Mouse (Mus musculus): ENCODE measurements around the gene Ank. TPM values are rescaled to one million over a fixed set of nuclear protein-coding genes. Genes with fewer than 3 reads are reported as not detected.

Gene Ank
- polyA plus RNA-seq, 1 experiment from 2014 or later: 5.9 TPM

DNA sequence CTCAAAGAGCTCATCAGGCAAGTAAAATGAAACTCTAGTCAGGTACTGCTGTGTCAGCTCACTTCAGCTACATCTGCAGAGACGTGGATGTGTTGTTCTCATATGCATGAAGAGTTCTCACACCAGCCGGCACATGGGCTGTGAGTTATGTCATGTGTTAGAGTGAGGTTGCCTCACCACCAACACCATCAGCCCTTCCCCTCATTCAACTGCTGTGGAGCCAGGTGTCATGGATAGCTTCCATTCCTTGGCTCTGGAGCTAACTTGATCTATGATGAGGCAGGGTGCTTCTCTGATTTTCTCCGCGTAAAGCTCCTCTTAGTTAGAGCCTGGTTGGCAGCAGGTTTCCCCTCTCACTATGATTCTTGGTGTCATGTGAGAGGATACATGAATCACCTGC is 103.9 kb downstream of the Ank start:
- 85% methylated on average over 4 of the region's 4 CpGs for WGBS
- Histone ChIP-seq H3K4me2 (ENCODE audit: low read depth, low read length) (no peak overlapping the region), H3K9ac (ENCODE audit: low read depth, low read length) (no peak overlapping the region), H3K27ac (ENCODE audit: low read length) (no peak overlapping the region), H3K9me3 (ENCODE audit: control insufficient read depth, low read length) (no peaks in the 10 kb centered on the region), H3K4me3 (ENCODE audit: low read length) (no peak overlapping the region), H3K36me3 (ENCODE audit: control insufficient read depth, insufficient read depth, low read length) (peaks cover 8% of the 10 kb centered on the region; the same call in 1 of the 2 replicates), H3K4me1 (ENCODE audit: control insufficient read depth, insufficient read depth, low read length) (no peaks in the 10 kb centered on the region), H3K27me3 (replicated peaks; ENCODE audit: control insufficient read depth, insufficient read depth, low read length) (no peaks in the 10 kb centered on the region)
- no peak for ATAC-seq

DNA sequence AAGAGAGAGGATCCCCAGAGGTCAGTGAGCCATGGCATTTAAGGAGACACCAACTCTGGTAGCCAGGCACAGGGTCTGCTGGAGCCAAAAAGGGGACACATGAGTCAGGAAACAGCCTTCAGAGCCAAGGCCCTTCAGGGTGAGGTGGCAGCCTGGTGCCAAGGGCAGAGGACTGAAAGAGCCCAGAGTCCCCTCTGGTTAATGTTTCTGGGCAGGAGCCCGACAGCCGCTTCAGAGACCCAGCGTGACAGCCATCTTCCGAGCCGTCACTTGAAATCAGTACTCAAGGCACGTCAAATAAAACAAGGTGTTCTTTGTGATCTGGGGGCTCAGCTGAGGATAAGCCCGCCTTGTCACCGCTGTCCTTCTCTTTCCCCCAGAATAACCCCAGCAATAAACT is 104.7 kb downstream of the Ank start:
- H3K4me1 ChIP-seq (ENCODE audit: control insufficient read depth, insufficient read depth, low read length): no peaks in the 10 kb centered on the region
- no peak overlapping the region for H3K27ac ChIP-seq (ENCODE audit: low read length)
- ATAC-seq: no peak
- H3K9me3 ChIP-seq (ENCODE audit: control insufficient read depth, low read length): no peaks in the 10 kb centered on the region
- 76% methylated on average over 8 of the region's 8 CpGs for WGBS
- H3K27me3 ChIP-seq (replicated peaks; ENCODE audit: control insufficient read depth, insufficient read depth, low read length): no peaks in the 10 kb centered on the region
- no peak overlapping the region for H3K4me2 ChIP-seq (ENCODE audit: low read depth, low read length)
- H3K36me3 ChIP-seq (ENCODE audit: control insufficient read depth, insufficient read depth, low read length): peaks cover 8% of the 10 kb centered on the region; the same call in 1 of the 2 replicates
- no peak overlapping the region for H3K9ac ChIP-seq (ENCODE audit: low read depth, low read length)
- H3K4me3 ChIP-seq (ENCODE audit: low read length): no peak overlapping the region

DNA sequence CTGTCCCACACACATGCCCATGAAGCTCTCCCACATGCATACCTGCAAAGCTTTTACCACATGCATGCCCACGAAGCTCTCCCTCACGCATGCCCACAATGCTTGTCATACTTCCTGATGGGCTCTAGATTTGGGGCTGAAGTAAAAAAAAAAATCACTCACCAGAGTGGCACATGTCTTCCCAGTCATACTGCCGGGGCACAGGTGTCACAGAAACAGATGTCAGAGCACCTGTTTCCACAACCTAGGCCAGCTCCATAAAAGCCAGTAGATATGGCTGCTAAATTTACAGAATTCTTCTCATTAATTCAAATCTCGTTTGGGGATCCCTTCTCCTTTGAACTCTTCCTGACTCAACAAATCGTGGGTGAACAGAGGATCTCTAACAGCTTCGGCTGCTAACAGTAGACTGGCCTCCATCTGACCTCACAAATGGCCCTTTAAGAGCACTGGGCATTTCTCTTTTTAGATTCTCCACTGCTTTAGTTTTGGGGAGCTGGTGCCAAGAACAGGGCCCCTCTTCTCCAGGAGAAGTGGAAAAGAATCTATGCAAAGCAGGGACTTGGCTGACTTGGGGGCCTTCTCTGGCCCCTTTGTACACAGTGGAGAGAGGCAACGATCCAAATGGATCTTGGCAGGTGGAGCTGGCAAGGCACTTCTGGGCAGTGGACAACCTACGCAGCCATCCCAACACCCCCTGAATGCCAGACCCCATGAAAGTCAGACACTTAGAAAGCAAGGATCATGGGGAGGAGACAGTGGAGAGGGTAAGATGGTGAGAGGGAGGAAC is 108.7 kb downstream of the Ank start:
- H3K4me2 ChIP-seq (ENCODE audit: low read depth, low read length): no peak overlapping the region
- H3K4me3 ChIP-seq (ENCODE audit: low read length): no peak overlapping the region
- WGBS: 81% methylated on average over 8 of the region's 8 CpGs
- H3K36me3 ChIP-seq (ENCODE audit: control insufficient read depth, insufficient read depth, low read length): no peaks in the 10 kb centered on the region
- H3K9ac ChIP-seq (ENCODE audit: low read depth, low read length): no peak overlapping the region
- H3K27ac ChIP-seq (ENCODE audit: low read length): no peak overlapping the region
- no peaks in the 10 kb centered on the region for H3K4me1 ChIP-seq (ENCODE audit: control insufficient read depth, insufficient read depth, low read length)
- no peaks in the 10 kb centered on the region for H3K9me3 ChIP-seq (ENCODE audit: control insufficient read depth, low read length)
- ATAC-seq: no peak
- H3K27me3 ChIP-seq (replicated peaks; ENCODE audit: control insufficient read depth, insufficient read depth, low read length): no peaks in the 10 kb centered on the region

DNA sequence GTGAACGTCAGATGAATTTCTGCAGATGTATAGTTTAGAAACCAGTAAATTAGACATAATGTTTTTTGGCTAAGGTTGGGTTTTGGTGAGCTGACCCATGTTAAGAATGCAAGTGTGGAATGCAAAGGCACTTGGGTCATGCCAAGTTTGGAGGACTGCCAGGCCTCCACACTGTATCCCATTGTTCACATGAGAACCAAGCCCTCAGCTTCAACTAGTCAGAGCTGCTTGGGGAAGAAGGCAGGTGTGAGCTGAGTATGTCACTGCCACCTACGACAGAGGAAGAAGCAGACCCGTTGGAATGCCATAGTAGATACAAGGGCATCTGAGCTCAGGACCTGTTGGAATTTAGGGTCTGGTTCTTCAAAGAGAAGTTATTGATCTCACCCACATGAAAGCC is 109.5 kb downstream of the Ank start:
- no peak overlapping the region for H3K9ac ChIP-seq (ENCODE audit: low read depth, low read length)
- H3K4me2 ChIP-seq (ENCODE audit: low read depth, low read length): no peak overlapping the region
- WGBS: 76% methylated on average over 3 of the region's 3 CpGs
- no peaks in the 10 kb centered on the region for H3K9me3 ChIP-seq (ENCODE audit: control insufficient read depth, low read length)
- H3K36me3 ChIP-seq (ENCODE audit: control insufficient read depth, insufficient read depth, low read length): no peaks in the 10 kb centered on the region
- no peaks in the 10 kb centered on the region for H3K27me3 ChIP-seq (replicated peaks; ENCODE audit: control insufficient read depth, insufficient read depth, low read length)
- no peak overlapping the region for H3K4me3 ChIP-seq (ENCODE audit: low read length)
- no peak overlapping the region for H3K27ac ChIP-seq (ENCODE audit: low read length)
- H3K4me1 ChIP-seq (ENCODE audit: control insufficient read depth, insufficient read depth, low read length): no peaks in the 10 kb centered on the region
- no peak for ATAC-seq

DNA sequence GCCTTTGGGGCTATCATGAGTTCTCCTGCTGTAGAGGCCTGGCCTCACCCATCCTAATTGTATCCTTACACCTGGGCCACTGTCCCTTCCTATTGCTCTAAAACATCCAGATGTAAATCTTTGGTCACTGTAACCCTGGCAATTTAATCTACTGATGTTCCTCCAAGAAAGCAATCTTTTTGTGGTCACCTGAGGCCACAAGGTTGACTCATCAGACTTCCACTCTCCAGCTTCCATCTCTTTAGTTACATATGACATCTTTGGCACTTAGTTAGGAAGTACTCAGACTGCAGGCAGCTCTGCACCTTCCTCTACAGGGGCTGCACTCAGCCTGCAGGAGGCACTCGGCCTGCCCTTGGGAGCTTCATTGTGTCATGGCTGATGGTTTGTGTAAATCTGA is 110.4 kb downstream of the Ank start:
- Histone ChIP-seq H3K4me1 (ENCODE audit: control insufficient read depth, insufficient read depth, low read length) (no peaks in the 10 kb centered on the region), H3K4me3 (ENCODE audit: low read length) (no peak overlapping the region), H3K4me2 (ENCODE audit: low read depth, low read length) (no peak overlapping the region), H3K36me3 (ENCODE audit: control insufficient read depth, insufficient read depth, low read length) (no peaks in the 10 kb centered on the region), H3K27me3 (replicated peaks; ENCODE audit: control insufficient read depth, insufficient read depth, low read length) (no peaks in the 10 kb centered on the region), H3K9ac (ENCODE audit: low read depth, low read length) (no peak overlapping the region), H3K9me3 (ENCODE audit: control insufficient read depth, low read length) (no peaks in the 10 kb centered on the region), H3K27ac (ENCODE audit: low read length) (no peak overlapping the region)
- WGBS: 83% methylated on average over 1 of the region's 1 CpGs
- ATAC-seq: no peak

DNA sequence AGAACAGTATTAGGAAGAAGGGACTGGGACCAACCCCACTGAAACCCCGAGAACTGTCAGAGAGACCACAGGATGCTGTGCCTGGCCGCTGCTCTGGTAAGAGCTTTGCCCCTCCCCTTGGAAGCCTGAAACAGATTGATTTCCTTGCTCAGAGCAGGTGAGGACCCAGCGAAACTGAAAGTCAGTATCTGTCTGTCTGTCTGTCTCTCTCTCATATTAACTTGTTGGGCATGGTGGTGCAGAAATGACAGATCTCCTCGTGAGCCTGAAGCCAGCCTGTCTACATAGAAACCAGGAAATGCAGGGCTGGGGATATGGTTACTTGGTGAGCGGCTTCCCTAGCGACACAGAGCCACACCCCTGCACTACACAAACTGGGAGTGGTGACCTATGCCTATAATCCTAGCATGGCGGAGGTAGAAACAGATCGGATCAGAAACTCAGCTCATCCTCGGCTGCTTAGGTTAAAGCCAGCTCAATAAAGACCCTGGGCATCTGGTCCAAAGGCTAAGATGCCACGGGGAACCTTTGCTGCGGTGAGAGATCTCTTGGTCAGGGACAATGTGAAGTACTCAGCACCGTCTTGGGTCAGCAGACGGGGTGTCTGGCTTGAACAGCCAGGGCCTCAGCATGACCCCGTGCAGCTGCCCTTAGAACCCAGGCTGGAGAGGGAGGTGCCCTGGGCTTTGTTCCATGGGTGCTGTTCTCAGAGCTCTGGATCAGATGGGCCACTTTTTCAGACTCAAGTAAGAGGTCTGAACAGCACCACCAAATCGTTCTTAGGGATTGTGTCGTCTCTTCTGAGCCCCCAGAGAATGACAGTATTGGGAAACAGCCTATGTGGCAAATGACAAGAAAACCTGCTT is 111.7 kb downstream of the Ank start:
- ATAC-seq: peak; percentile 76

DNA sequence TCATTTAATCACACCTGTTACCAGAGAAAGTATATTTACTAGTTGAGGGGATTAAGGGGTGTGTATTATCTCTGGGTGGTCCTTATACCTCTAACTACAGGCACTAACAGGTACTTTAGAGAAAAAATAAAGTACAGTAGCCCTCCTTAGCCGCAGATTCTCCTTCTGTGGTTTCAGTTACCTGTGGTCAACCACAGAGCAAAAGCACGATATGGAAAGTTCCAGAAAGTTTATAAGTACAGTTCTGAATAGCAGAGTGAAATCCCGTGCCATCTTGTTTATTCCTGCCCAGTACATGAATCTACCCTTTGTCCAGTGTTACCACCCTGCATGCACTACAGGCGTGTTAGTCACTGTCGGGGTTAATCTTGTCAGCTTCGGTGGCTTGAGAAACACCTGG is 112.4 kb downstream of the Ank start:
- Histone ChIP-seq H3K27ac (ENCODE audit: low read length) (no peak overlapping the region), H3K4me1 (ENCODE audit: control insufficient read depth, insufficient read depth, low read length) (no peaks in the 10 kb centered on the region), H3K4me3 (ENCODE audit: low read length) (no peak overlapping the region), H3K9me3 (ENCODE audit: control insufficient read depth, low read length) (no peaks in the 10 kb centered on the region), H3K36me3 (ENCODE audit: control insufficient read depth, insufficient read depth, low read length) (peaks cover 4% of the 10 kb centered on the region), H3K4me2 (ENCODE audit: low read depth, low read length) (no peak overlapping the region), H3K27me3 (replicated peaks; ENCODE audit: control insufficient read depth, insufficient read depth, low read length) (no peaks in the 10 kb centered on the region), H3K9ac (ENCODE audit: low read depth, low read length) (no peak overlapping the region)
- WGBS: 85% methylated on average over 6 of the region's 6 CpGs
- ATAC-seq: no peak

More for the DNA sequence above, 111.7 kb downstream of the Ank start:
- H3K36me3 ChIP-seq (ENCODE audit: control insufficient read depth, insufficient read depth, low read length): no peaks in the 10 kb centered on the region
- H3K9me3 ChIP-seq (ENCODE audit: control insufficient read depth, low read length): no peaks in the 10 kb centered on the region
- H3K27ac ChIP-seq (ENCODE audit: low read length): no peak overlapping the region
- no peak overlapping the region for H3K9ac ChIP-seq (ENCODE audit: low read depth, low read length)
- no peak overlapping the region for H3K4me2 ChIP-seq (ENCODE audit: low read depth, low read length)
- no peak overlapping the region for H3K4me3 ChIP-seq (ENCODE audit: low read length)
- H3K4me1 ChIP-seq (ENCODE audit: control insufficient read depth, insufficient read depth, low read length): no peaks in the 10 kb centered on the region
- WGBS: 72% methylated on average over 16 of the region's 16 CpGs
- no peaks in the 10 kb centered on the region for H3K27me3 ChIP-seq (replicated peaks; ENCODE audit: control insufficient read depth, insufficient read depth, low read length)

DNA sequence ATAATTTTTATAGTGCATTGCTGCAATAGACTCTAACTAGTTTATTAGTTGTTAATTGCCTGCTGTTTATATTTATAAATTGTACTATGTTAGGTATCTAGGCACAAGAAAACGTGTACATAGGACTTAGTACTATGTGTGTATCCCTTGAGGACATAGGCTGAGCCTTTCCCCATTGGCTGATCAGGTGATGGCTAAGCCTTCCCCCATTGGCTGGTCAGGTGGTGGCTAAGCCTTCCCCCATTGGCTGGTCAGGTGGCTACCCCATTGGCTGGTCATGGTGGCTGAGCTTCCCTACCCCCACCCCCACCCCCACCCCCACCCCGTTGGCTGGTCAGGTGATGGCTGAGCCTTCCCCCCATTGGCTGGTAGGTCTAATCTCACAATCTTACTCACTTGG is 113.4 kb downstream of the Ank start:
- H3K4me2 ChIP-seq (ENCODE audit: low read depth, low read length): no peak overlapping the region
- H3K4me3 ChIP-seq (ENCODE audit: low read length): no peak overlapping the region
- H3K9me3 ChIP-seq (ENCODE audit: control insufficient read depth, low read length): no peaks in the 10 kb centered on the region
- peaks cover 4% of the 10 kb centered on the region for H3K36me3 ChIP-seq (ENCODE audit: control insufficient read depth, insufficient read depth, low read length)
- no peaks in the 10 kb centered on the region for H3K27me3 ChIP-seq (replicated peaks; ENCODE audit: control insufficient read depth, insufficient read depth, low read length)
- H3K9ac ChIP-seq (ENCODE audit: low read depth, low read length): no peak overlapping the region
- no peak for ATAC-seq
- H3K4me1 ChIP-seq (ENCODE audit: control insufficient read depth, insufficient read depth, low read length): no peaks in the 10 kb centered on the region
- no peak overlapping the region for H3K27ac ChIP-seq (ENCODE audit: low read length)
- WGBS: 76% methylated on average over 2 of the region's 2 CpGs

DNA sequence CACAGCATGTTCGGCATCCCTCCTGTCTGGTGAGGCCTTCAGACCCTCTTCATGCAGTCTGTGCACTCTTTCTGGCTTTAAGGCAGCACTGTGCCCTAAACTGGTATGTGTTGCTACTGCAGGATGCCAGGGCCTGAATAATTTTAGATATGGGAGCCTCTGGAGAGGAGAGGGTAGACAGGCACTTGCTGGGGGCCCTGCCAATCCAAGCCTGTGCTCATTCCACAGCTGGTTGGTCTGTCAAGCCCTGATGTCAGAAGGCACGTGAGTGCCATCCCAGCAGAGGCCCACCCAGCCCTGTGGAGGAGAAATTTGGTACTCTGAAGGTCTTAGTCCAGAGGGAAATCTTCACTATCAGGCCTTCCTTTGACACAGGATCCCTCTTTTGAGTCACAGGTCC is 114.3 kb downstream of the Ank start:
- 91% methylated on average over 2 of the region's 2 CpGs for WGBS
- Histone ChIP-seq H3K9ac (ENCODE audit: low read depth, low read length) (no peak overlapping the region), H3K36me3 (ENCODE audit: control insufficient read depth, insufficient read depth, low read length) (peaks cover 4% of the 10 kb centered on the region), H3K4me1 (ENCODE audit: control insufficient read depth, insufficient read depth, low read length) (no peaks in the 10 kb centered on the region), H3K9me3 (ENCODE audit: control insufficient read depth, low read length) (no peaks in the 10 kb centered on the region), H3K27me3 (replicated peaks; ENCODE audit: control insufficient read depth, insufficient read depth, low read length) (no peaks in the 10 kb centered on the region), H3K27ac (ENCODE audit: low read length) (no peak overlapping the region), H3K4me3 (ENCODE audit: low read length) (no peak overlapping the region), H3K4me2 (ENCODE audit: low read depth, low read length) (no peak overlapping the region)
- no peak for ATAC-seq
